Mouse (Mus musculus): Measurements from ENCODE around the gene Elac2. TPM values are rescaled to one million over a fixed set of nuclear protein-coding genes. Genes with fewer than 3 reads are reported as not detected.

Elac2 gene
- 18.3 TPM for polyA plus RNA-seq (2017; shearing (Covaris generic))

GRCm38 (mm10) chr11:64978720-64979488, at the start of gene Elac2:
Elac2 (plus strand) TSS chr11:64979038.

Other genes with a start within 250 kb of the Elac2 start
- not detected for gene 1700086D15Rik, start 180.9 kb downstream of the Elac2 start, polyA plus RNA-seq (2017; shearing (Covaris generic))
- gene Arhgap44, start 183.9 kb downstream of the Elac2 start, polyA plus RNA-seq (2017; shearing (Covaris generic)) = 0.10 TPM

Data from CD4-positive, CD25-positive, alpha-beta regulatory T cell, adult 9 weeks (primary cell).